Mouse (Mus musculus) left cerebral cortex, postnatal 14 days (tissue): ENCODE data around the gene Gm3435. TPM values are rescaled to one million over a fixed set of nuclear protein-coding genes. Genes with fewer than 3 reads are reported as not detected.
"Not testable (repeated sequence)": the region's sequence is repeated elsewhere in the genome, so short reads cannot be mapped to it uniquely, and the experiment has no call there.

Experiments
- DNase-seq, 2 experiments: peaks; one replicate each; pipeline ENCODE4 v3.0.0; 2021 to 2022; ENCODE audit warnings: low spot score in 2 of 2, mixed read lengths in 1 of 2
- intact Hi-C: fragments of 180-260 bp; cut with DNase I; formaldehyde crosslinking; loops from one replicate; pipeline ENCODE4 v1.15.1; 2025
- total RNA-seq, 2 experiments: library from RNA; stranded (reverse); gene quantifications; 2 replicates each; pipeline ENCODE4 v1.2.3; 2021

The Gm3435 gene
- total RNA-seq, 2 experiments from 2014 or later, result 2.8 to 5.2 TPM

DNA sequence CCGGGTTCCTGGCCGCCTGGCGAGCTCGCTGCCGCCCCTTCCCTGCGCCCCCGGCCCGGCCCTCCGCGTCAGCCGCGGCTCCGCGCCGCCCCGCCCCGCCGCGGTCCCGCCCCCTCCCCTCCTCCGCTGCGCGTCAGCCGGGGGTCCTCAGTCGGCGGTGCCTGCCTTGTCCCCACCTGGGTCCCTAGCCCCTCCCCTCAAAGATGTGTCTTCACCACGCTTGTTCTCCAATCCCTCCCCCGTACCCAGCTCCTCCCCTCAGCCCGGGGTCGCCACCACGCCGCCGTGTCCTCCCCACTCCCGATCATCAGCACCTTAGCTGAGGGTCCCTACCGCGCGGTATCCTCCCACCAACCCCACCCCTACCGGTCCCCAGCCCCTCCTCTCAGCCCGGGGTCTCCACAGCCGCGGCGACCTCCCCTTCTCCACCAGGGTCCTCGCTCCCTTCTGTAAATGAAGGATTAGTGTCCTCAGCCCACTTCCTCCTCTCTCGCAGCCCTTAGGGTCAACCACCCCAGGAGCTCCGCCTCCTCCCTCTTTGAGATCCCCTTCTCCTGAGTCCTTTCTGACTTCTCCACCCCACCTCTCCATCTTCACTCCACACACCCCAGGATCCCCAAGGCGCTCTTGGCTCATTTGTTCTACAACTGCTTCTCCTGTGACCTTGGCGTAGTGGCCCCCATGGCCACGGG lies 14.7 kb downstream of the Gm3435 start:
- DNase-seq, intact Hi-C loops: not testable (repeated sequence)

DNA sequence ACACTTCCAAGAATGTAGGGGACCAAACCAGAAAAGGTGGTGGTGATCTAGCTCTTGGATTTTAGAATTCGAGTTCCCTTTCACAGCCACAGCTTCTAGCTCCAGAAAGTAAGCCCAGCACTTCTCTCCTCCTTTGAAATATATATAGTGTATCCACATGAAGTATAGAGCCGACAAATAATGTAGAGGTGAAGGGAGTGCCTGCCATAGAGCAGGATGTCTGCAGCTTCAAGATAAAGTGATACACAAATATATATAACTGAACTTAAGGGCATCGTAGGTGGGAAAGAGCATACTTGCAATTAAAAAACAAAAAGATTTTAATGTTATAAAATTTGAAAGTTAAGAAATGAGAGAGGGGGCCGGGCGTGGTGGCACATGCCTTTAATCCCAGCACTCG lies 15.5 kb downstream of the Gm3435 start:
- intact Hi-C loops, DNase-seq: not testable (repeated sequence)

DNA sequence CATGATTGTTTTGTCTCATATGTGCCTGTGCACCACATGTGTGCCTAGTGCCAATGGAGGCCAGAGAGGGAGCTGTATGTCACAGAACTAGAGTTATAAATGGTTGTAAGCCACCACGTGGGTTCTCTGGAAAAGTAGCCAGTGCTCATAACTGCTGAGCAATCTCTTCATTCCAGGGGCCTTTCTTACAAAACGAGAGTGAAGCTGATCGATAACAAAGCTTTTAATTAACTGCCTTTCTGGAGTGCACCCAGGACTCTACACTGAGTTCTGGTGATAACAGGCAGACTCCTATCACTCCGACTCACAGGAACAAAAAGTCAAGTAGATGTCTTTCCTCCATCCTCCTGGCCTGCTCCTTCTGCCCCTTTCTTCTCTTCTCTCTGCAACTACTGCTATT lies 21.4 kb downstream of the Gm3435 start:
- DNase-seq, intact Hi-C loops: not testable (repeated sequence)

DNA sequence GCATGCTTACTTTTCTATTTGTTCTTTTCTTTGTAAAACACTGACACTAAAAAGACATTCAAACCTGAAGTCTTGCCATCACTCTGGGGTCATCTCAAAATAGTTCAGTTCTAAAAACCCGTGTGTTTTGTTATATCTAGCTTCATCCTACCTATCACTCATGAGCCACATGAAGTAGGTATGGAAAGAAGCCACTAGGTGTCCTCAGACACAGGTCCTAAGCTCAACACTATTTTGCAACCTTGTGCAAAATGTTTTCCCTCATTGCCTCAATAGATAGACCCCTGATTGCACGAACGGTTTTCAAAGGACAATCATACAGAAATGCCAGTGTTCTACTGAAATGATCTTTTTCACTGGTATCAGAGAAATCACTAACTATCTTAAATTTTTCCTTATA lies 30.5 kb downstream of the Gm3435 start:
- intact Hi-C loops, DNase-seq: not testable (repeated sequence)

DNA sequence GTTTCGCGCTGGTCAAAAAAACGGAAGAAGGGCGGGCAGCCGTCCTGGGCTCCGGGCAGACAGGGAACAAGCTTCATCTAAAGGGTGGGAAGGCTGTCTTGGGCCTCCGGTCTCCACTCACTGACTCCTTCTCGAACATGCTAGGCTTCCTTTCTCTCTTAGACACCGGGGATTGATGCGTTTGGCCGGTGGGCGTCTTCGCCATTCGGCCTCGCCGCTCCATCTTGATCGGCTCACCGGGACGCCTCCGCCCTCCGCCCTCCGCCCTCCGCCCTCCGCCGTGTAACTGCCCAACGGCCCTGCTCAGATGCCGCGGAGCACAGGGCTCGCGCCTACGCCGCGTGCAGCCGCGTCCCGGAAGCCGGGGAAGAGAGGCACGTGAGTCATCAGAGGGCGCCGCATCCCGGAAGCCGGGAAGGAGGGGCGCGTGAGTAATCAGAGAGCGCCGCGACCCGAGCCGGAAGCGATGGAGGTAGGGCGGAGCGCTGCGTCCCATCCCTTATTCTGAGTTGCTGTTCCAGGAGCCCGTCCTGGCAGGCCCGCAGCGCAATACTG lies 31.3 kb downstream of the Gm3435 start, which contains the start of the genes Ermard, Tcte3 and Gm3448:
Gene Ermard (plus strand): TSS at position 34 of the 555 bp plus-strand sequence.
Gene Tcte3 (minus strand): TSS at position 314 of the 555 bp plus-strand sequence.
Gene Gm3448 (minus strand): TSS at position 363 of the 555 bp plus-strand sequence.
- intact Hi-C loops, result not testable (repeated sequence)

DNA sequence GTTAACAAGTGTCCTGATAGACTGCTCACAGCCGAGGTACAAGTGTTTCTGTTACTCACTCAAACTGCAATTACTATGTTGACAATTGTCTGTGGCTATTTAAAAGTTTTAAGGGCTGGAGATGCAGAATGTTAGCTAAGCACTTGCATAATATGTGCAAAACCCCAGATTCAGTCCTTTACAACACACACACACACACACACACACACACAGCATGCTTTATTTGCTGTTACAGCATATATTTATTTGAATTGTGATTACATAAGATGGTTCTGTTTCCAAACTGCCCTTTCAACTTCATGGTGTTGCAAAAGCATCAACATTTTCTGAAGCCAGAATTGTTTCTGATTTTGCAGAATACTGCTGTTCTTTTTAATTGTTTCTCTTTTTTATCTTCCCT lies 40.4 kb downstream of the Gm3435 start:
- intact Hi-C loops, DNase-seq: not testable (repeated sequence)

More for the DNA sequence above, 31.3 kb downstream of the Gm3435 start, which contains the start of the genes Ermard, Tcte3 and Gm3448:
- not testable (repeated sequence) for DNase-seq

DNA sequence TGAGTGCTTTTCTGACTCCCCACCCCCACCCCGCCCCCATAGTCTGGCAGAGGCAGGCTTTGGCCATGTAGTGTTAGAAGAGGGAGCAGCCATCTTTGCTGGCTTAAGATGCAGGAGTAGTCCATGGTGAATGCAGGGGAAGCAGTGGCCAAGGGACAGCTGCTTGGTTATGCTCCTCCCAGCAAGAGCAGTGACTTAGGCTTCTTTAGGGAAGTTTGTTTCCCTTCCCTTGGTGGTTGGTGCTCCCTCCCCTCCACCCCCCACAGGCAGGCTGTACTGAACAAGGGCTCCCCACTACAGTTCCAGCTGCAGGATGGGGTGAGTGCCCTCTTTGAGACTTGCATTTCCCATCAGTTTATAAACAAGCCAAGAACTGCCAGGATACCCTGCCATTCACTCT lies 42.8 kb downstream of the Gm3435 start:
- intact Hi-C loops, DNase-seq: not testable (repeated sequence)

DNA sequence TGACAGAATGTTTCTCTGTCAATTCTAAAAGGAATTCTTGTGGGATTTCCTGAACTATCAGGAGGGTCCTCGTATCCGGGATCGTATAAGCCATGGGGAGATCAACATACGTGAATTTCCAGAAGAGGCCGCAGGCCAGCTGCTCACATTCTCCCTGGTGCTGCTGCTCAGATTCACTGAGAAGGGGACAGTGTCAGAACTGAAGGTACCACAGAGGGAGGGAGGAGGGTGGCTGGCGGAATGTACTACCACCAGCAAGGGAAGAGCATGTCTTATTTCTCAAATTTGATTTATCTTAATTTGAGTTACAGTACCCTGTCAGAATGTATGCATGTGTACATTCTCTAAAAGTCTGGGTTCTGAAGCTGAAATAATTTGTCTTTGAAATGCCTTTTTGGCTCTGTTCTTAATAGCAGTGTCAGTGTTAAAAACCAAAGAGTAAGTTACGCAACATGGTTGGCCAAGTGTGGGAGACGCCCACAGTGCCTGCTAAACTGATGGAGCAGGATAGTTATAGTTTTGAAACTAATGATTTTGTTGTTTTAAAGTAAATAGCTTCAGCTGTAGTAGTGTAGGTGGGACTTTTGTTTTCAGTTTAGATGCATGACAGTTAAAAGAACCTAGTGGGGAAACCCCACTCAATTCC lies 43.3 kb downstream of the Gm3435 start:
- DNase-seq, intact Hi-C loops: not testable (repeated sequence)

DNA sequence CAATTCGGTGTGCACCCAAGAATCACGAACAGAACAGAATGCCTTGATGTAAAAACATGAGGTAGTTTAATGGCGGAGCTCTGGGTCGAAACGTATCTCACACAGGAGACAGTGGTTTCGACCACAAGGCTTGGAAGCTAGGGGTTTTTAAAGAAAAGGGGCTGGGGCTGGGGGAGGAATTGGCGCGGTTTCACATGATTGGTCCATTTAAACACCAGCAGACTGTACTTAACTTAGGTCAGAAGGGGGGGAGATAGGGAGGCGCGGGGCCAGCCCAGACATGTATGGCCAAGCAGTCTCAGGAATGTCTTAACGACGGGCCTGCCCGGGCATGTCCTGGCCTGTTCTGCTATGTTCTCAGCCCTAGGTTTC lies 43.8 kb downstream of the Gm3435 start:
- intact Hi-C loops, result not testable (repeated sequence)

DNA sequence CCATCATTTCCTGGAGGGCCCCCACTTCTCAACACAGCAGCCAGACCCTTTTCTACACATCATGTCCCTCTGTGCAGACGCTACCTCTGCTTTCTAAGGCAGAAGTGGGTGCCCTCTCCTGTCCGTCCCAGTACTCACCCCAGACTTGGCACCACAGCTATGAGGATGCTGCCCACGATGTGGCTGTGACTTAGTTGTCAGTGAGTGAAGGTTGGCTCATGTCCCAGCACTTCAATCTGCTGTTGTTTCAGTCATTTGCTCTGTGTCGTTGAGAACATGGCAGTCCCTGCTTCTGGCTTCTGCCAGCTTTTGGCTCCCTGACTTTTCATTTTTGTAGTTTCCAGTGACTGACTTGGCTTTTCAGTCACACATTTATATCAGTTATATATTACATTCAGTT lies 45.9 kb downstream of the Gm3435 start:
- peak; percentile 39 to 67 for DNase-seq
- intact Hi-C loops, result no loop called here

More for the DNA sequence above, 43.8 kb downstream of the Gm3435 start:
- not testable (repeated sequence) for DNase-seq

DNA sequence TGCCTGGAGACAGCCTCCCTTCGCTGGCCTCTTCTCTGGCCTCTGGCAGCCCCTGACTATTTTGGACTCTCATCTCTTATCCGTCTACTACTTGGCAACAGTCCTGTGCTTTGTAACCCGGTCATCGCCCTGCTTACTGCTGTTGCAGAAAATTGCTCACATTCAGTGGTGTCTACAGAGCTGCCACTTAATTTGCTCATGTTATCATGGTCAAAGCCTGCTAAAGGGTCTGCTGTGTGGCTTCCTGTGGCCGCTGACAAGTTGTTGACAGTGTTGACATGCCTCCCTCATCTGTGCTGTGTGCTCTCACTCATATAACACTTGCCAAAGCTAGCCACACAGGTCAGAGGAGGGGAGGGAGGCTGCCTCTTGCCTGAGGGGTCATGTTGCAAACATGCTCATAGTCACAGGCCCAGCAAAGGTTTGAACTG lies 48.2 kb downstream of the Gm3435 start:
- no peak for DNase-seq
- intact Hi-C loops, result no loop called here

DNA sequence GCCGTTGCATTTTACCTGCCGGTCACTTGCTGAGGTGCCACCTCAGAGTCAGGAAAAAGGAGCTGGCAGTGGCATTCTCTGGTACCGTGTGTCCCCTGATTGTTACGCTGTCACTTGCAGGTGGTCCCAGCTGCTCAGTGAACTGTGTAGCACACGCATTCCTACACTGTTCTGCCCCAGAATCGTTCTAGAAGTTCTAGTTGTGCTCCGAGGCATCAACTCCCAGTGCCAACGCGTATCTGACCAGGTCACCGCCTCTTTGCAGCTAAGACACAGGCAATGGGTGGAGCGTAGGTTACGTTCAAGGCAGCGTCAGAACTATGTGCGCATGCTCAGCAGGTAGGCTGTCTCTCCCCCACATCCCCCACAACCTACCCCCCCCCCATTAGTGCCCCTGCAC lies 49.7 kb downstream of the Gm3435 start:
- intact Hi-C loops, result no loop called here

DNA sequence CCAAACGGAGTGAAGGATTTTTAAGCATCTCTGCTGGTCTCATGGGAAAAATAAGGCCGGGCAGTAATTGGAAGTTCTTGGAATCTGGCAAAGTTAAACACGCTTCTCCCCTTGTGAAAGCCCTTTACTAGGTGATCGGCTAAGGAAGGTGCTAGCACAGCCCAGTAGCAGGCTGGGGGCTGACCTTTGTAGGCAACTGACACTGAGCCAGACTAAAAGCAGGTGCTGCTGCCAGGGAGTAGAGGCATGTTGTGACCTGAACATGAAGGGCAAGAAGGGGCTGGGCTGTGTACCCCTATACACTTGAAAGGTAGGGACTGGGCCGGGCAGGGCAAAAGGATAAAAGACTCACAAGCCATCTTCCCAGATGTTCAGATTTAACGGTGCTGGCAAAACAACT lies 50.4 kb downstream of the Gm3435 start:
- no peak for DNase-seq
- intact Hi-C loops, result no loop called here

More for the DNA sequence above, 49.7 kb downstream of the Gm3435 start:
- no peak for DNase-seq

DNA sequence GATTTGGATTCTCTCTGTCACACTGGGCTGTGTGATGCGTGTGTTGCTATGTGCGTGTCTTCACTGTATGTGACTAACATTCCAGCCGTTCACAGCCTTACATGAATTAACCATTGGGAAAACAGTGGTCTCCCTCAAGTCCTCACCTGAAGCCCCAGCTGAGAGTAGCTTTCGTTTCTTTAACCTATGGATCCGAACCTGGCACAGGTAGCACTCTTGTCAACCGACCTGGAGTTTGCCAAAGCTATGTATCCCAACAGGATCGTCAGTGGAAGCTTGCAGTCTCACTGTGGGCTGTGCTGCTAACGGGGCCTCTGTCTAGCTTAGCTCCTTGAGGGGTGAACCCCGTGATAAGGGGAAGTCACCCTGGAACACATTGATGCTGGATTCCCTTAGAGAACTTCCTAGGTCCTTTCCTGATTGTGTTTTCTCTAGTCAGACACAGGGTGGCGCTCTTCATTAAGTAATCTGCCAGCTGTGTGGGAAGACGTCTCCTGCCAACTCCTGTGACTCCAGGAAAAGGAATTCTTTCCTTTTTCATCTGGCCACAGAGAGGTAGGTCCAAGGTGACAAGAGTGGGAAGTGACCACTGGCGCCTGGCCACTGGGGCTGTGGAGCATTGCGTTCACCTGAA lies 55.5 kb downstream of the Gm3435 start:
- peak; percentile 64 to 80 for DNase-seq
- intact Hi-C loops, result loop anchor here (1.0 to 2.0 kb wide), 2 partner anchors 312 to 401 kb away; no protein-coding TSS in a partner anchor

DNA sequence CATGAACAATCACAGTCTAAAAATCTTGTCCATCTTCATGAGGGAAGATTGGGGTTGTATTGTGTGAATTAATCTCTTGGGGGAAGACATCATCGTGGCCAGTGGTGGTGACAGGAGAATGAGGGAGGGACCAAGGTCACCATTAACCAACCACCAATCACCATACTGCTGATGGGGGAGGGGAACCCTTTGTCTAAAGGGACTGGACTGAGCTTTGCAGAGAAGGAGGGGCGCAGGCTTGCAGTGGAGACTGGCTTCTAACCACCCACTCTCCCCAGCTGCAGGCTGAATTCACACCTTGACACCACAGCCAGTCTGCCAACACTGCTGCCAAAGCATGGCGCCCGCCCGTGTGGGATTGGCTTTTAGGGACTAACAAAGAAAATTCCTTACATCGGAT lies 56.1 kb downstream of the Gm3435 start:
- intact Hi-C loops, result no loop called here
- DNase-seq, result peak in 1 of 2 experiments; percentile 25

DNA sequence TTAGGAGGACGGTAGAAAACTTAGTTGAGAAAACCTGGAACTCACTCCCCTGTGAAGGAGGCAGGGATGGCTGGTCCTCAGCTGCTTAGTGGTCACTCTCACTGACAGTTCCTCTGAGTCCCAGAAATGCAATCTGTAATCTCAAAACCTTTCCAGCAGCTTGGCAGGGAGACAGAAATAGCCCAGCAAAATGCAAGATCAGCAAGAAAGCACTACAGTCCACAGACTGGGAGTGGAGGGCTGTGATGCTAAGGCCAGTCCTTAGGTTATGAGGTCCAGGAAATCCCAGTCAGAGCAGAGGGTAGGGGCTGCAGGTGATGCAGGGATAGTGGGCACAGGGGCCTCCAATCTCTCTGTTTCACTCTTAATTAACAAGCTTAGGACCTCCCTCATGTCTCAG lies 56.9 kb downstream of the Gm3435 start:
- DNase-seq, result no peak
- intact Hi-C loops, result no loop called here

DNA sequence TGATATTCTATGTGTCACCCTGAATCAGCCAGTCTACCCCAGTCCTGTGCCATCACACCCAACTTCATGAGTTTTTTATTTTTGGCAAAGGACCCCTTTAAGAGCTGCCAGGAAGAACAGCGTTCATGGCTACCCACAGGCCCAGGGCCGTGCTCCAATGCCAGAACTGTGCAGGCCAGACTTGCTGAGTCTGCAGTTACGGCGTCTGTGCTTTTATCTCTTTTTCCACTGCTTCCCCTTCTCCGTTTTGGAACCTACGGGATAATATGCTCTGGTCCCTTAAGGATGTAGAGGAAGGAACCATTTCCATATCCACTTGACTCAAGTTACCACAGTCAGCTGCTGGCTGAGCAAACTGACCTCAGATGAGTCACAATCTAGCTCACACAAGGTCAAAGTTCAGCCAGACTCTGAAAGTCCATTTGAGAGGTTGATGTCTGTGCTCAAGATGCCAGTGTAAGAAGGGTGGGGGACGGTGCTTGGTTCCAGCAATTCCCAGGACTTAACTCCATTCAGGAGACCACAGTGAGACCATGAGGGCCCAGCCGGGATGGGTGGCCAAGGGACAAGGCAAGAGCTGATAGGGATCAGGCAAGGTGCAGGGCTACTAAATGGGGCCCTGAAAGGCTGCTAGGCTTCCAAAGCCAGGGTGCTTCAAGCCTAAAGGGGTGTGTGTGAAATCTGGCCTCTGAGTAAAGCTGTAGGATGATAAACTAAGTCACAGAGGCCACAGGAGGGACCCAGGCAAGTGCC lies 58.2 kb downstream of the Gm3435 start:
- no peak for DNase-seq
- intact Hi-C loops, result no loop called here

DNA sequence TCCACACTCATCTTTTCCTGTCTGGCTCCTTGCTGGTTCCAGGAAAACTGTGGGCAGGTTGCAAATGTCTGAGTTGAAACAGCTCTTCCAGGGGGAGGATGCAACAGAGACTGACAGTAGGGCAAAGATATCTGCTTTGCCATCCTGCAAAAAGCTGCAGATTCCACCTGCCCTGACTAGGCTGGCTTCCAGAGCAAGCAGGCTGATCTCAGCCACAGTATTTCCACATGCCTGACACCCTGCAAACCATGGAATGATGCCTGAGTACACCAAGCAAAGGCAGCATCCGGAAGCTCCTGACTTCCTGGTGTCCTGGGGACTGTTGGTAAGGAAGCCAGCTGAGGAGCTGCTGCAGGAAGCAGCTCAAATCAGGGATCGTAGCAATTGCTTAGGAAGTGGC lies 59.1 kb downstream of the Gm3435 start:
- intact Hi-C loops, result no loop called here
- DNase-seq, result peak; percentile 21 to 40
